Mouse (Mus musculus) olfactory bulb, adult 2 months (tissue): ENCODE measurements around the gene Slit2. TPM values are rescaled to one million over a fixed set of nuclear protein-coding genes. Genes with fewer than 3 reads are reported as not detected.
"Not testable (repeated sequence)": the region's sequence is repeated elsewhere in the genome, so short reads cannot be mapped to it uniquely, and the experiment has no call there.

Source experiments
- H3K27ac ChIP-seq: fragments of 200-500 bp; 2 replicates; pipeline ENCODE4 v1.5.1; 2012; ENCODE audit warnings: low read depth, low read length; ENCODE audit not compliant: insufficient read depth
- H3K4me1 ChIP-seq: fragments of 200-500 bp; 2 replicates; pipeline ENCODE4 v1.6.1; 2012; ENCODE audit warnings: low read length; ENCODE audit not compliant: control insufficient read depth, insufficient read depth
- H3K4me3 ChIP-seq: fragments of 200-500 bp; 2 replicates; pipeline ENCODE4 v1.5.1; 2012; ENCODE audit warnings: mild to moderate bottlenecking, low read depth, low read length, moderate library complexity; ENCODE audit not compliant: insufficient read depth
- CTCF ChIP-seq: fragments of 200-500 bp; IDR thresholded peaks from 2 replicates; pipeline ENCODE4 v1.5.1; 2012; ENCODE audit warnings: low read depth, mild to moderate bottlenecking, low read length, moderate library complexity; ENCODE audit not compliant: insufficient read depth
- POLR2A ChIP-seq: fragments of 200-500 bp; IDR thresholded peaks from 2 replicates; pipeline ENCODE4 v1.6.1; 2012; ENCODE audit warnings: mild to moderate bottlenecking, low read depth, low read length, moderate library complexity; ENCODE audit not compliant: insufficient read depth
- WGBS: fragments of 180-500 bp; shearing (Covaris S2); methylation state at CpG from one replicate; pipeline ENCODE4 v1.1.7; 2018; 5-methylcytosine and 5-hydroxymethylcytosine counted together
- polyA plus RNA-seq: library from polyadenylated mRNA; stranded (reverse); fragments of >200 nt; gene quantifications from 2 replicates; pipeline ENCODE4 v1.2.4, GENCODE M21; 2012; ENCODE audit warnings: low replicate concordance; ENCODE audit not compliant: missing spikeins, insufficient read depth, insufficient read length

Gene Slit2
- polyA plus RNA-seq, 1 experiment, result not detected

- Histone ChIP-seq H3K4me1 (peaks cover 2% of the 10 kb centered on the region; the same call in 1 of the 2 replicates), H3K4me3 (no peak overlapping the region), H3K27ac (no peak overlapping the region)
- TF ChIP-seq CTCF (no peak), POLR2A (no peak)
- 93% methylated on average over 8 of the region's 8 CpGs for WGBS
Measured at GRCm38 (mm10) chr5:48184358-48184757, 201.4 kb downstream of the Slit2 start.

GRCm38 (mm10) chr5:48187819-48188218 is 204.9 kb downstream of the Slit2 start:
- H3K4me3 ChIP-seq, result no peak overlapping the region
- no peak overlapping the region for H3K27ac ChIP-seq
- 94% methylated on average over 4 of the region's 4 CpGs for WGBS
- H3K4me1 ChIP-seq, result no peaks in the 10 kb centered on the region
- TF ChIP-seq POLR2A, result no peak
- no peak for TF ChIP-seq CTCF

DNA sequence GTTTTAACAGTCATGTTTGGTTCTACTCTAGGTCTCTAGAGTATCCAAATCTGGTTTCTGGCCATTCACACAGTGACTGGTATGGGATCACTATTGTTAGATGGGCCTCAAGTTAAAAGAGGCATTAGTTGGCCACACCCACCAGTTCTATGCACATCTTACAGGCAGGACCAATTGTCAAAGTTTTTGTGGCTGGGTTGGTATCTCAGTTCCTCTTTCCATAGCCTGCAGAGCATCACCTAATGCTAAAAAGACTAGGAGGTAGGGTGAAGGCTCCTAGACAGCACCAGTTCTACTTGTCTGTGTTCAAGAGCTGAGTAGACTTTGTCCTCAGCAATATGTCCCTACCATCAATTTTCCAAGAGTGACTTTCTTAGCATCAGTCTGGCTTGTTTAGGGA is 216.4 kb downstream of the Slit2 start:
- no peaks in the 10 kb centered on the region for H3K4me1 ChIP-seq
- no peak overlapping the region for H3K4me3 ChIP-seq
- H3K27ac ChIP-seq, result no peak overlapping the region
- TF ChIP-seq POLR2A (no peak), CTCF (no peak)

DNA sequence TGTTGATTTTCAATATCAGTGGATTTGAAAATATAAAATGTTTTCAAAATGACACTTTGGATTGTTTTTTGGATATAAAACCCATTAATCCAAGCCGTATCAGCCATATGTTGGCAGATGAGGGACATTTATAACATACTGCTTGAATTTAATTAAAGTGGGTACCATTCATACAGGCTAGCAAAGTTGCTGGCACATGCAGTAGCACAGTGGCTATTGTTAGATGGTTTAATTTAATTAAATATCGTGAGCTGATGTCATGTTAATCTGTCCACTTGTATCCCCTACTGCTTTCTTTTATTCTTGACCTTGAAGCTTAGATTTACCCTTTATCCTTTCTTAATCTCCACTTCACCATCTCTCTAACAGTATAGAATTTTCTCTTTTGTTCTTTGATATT is 232.3 kb downstream of the Slit2 start:
- TF ChIP-seq CTCF (no peak), POLR2A (no peak)
- WGBS, result 70% methylated on average over 2 of the region's 2 CpGs

GRCm38 (mm10) chr5:48219624-48220155 is 236.8 kb downstream of the Slit2 start:
- H3K27ac ChIP-seq, result no peak overlapping the region
- H3K4me3 ChIP-seq, result no peak overlapping the region
- TF ChIP-seq POLR2A (no peak), CTCF (no peak)
- H3K4me1 ChIP-seq, result no peaks in the 10 kb centered on the region
- WGBS, result 70% methylated on average over 10 of the region's 10 CpGs

More for the DNA sequence above, 232.3 kb downstream of the Slit2 start:
- H3K27ac ChIP-seq, result no peak overlapping the region
- H3K4me3 ChIP-seq, result no peak overlapping the region
- no peaks in the 10 kb centered on the region for H3K4me1 ChIP-seq

DNA sequence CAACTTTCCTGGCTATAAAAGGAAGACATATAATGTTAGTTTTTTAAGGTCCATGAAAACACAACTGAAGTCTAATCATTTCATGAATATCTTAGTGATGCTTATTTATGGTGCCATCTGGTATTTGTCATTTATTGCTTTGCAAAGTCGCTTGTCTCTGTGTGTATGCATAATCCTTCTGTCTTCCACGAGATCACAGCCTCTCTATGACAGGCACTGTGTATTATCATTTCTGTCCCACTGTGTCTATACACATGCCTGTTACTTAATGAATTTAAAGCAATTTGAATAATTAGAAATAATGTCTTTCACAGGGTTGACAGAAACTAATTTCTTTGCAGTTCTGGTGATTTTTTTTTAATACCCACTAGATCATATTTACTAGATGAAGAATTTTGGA is 242.6 kb downstream of the Slit2 start:
- no peak overlapping the region for H3K4me3 ChIP-seq
- no peak overlapping the region for H3K27ac ChIP-seq
- 88% methylated on average over 2 of the region's 2 CpGs for WGBS
- no peaks in the 10 kb centered on the region for H3K4me1 ChIP-seq
- TF ChIP-seq CTCF (no peak), POLR2A (no peak)

DNA sequence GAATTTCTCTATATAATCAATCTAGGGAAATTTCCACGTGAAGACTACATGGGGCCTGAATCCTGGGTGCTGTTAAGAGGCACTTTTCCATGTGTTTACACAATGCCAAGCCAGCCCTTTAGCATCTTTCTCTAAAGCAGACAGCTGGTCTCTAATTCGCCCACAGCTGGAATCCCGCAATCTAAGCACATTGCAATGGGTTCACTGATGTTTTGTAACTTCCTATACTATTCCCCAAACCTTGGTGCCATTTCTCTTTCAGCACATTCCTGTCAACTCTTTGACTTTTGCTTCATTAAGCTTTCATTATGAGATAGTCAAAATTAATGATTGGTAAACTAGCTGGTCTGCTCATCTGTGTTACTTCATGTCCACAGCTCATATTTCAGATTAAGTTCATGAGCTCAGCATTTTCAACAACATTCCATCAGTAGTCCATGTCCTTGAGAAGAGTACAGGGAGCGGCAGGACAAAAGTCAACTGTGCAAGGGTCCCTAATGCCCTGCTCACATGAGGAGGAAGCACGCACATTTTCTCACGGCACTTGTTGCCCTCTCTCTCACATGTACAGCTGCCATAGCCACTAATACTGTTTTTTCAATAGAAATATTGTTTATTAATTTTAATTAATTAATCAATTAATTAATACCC is 247.6 kb downstream of the Slit2 start:
- H3K4me1 ChIP-seq, result no peaks in the 10 kb centered on the region
- TF ChIP-seq CTCF (no peak), POLR2A (no peak)
- 81% methylated on average over 6 of the region's 6 CpGs for WGBS
- H3K4me3 ChIP-seq, result no peak overlapping the region
- no peak overlapping the region for H3K27ac ChIP-seq

DNA sequence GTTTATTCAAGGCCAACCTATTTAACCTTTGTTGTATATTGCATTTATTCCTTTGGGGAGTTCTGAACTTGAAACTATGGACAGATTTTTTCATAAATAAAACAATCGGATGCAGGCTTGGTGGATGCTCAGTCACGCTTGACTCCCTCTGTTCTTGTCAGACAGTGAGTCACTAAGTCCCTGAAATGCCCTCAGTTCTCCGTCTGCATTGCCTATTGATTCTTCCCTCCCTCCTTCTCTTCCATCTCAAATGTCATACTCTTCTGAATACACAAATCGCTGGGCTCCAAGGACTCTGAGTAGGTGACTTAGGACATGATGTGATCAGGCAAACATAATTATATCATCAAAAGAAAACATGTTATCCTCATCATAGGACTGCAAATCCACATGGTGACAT is 251.8 kb downstream of the Slit2 start:
- TF ChIP-seq CTCF (no peak), POLR2A (no peak)
- Histone ChIP-seq H3K4me1 (no peaks in the 10 kb centered on the region), H3K4me3 (no peak overlapping the region), H3K27ac (no peak overlapping the region)
- WGBS, result 68% methylated on average over 4 of the region's 4 CpGs

DNA sequence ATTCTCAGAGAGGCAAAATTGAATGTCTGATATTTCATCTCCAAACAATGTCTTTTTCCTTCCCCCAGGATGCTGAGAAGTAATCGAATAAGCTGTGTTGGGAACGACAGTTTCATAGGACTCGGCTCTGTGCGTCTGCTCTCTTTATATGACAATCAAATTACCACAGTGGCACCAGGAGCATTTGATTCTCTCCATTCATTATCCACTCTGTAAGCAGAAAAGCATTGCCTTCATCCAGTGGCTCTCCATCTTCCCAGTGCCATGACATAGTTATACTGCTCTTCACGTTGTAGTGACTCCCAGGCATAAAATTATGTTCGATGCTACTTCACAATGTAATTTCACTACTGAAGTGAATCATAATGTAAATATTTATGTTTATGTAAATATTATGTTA is 252.3 kb downstream of the Slit2 start:
- Histone ChIP-seq H3K27ac (no peak overlapping the region), H3K4me3 (no peak overlapping the region), H3K4me1 (no peaks in the 10 kb centered on the region)
- 96% methylated on average over 6 of the region's 6 CpGs for WGBS
- TF ChIP-seq POLR2A (no peak), CTCF (no peak)

DNA sequence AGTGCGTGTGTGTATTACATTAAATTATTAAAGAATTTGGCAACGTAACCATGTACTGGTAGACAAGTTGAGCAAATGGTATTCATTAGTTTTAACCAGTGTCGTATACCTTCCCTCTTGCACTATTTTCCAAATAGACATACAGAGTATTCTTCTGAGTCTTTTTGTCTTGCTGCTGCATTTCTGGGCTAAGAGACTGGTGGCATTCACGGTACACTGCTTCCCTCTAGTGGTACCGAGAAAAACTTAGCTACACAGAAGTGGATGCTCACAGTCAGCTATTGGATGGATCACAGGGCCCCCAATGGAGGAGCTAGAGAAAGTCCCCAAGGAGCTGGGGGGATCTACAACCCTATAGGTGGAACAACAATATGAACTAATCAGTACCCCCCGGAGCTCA is 257.8 kb downstream of the Slit2 start:
- 33% methylated on average over 6 of the region's 6 CpGs for WGBS
- not testable (repeated sequence) for H3K4me1 ChIP-seq, H3K27ac ChIP-seq, H3K4me3 ChIP-seq
